In the genomic region with DNA sequence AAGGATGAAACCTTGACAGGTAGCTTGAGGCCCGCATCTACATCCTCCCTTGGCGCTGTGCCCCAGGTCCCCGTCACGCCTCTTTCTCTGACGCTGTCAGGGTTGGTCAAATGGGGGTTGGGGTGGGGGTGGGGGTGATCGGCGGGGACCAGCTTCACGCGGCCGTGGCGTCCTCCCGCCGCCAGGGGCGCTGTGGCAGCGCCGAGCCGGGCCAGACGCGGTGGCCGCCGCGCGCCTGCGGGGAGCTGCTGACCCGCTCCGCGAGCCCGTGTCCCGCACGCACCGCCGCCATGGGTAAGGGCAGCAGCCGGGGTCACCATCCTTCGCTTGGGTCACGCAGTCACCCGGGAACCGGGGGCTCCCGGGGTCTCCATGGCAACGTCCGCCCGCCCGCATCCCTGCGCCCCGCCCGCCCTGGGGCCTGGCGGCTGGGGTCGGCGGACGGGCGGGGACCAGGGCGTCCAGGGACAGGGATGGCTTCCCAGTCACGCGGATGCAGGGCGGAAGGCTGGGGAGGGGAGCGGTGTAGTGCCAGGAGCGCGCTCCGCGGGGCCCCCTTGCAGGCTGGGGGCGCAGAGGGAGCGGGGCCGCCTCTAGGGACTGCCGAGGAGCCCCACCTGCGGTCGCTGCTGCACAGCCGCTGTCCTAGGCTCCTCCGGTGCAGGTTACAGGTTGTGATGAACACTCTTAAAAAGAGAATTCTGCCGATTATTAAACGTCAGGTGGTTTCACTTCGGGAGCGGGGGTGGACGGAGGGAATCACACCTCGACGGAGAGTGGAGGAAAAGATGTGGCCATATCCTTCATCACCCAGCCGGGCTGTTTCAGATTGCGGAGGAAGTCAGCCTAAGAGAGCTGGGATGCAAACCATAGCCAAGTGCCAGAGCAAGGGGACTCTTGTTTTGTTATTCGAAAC, we compare ENCODE assay signal across 8 mouse cellular contexts. TPM values are rescaled to one million over a fixed set of nuclear protein-coding genes. Genes with fewer than 3 reads are reported as not detected.
DNase-seq lines count a peak whose midpoint lies in the region; ATAC-seq lines count a peak whose summit lies in the region.

TSS of gene Rufy2 (plus strand) at position 185 of the 916 bp plus-strand sequence.

- peak; percentile 88 for DNase-seq in ZHBTc4 (ENCODE audit: low read depth, low spot score)
- DNase-seq in cerebellum, postnatal 4 days (ENCODE audit: low spot score in 2 of 2): peak; percentile 82 to 95
- DNase-seq in gastrocnemius, adult 18-20 months (ENCODE audit: low spot score): peak; percentile 71
- DNase-seq in left cerebral cortex, adult 18-20 months (ENCODE audit: low spot score in 2 of 2): peak; percentile 88 to 92
- peak; percentile 87 to 89 for DNase-seq in lung, postnatal 4 days
- DNase-seq in retina, postnatal 1 day: peak; percentile 92
- DNase-seq in thymus, postnatal 4 days: peak; percentile 93

- H3K4me1 ChIP-seq in hindbrain, embryonic 16.5 days (ENCODE audit: control insufficient read depth, insufficient read depth, low read depth, low read length): peaks cover 4% of the 10 kb centered on the region; the same call in 1 of the 2 replicates

- no peaks in the 10 kb centered on the region for H3K27me3 ChIP-seq in hindbrain, embryonic 16.5 days (replicated peaks; ENCODE audit: control insufficient read depth, insufficient read depth, low read length)

- peak within 1 kb of the TSS; percentile 90 for H3K4me3 ChIP-seq in hindbrain, embryonic 16.5 days (ENCODE audit: low read length)

- peak; percentile 96 for ATAC-seq in hindbrain, embryonic 16.5 days

- H3K9me3 ChIP-seq in hindbrain, embryonic 16.5 days (ENCODE audit: control insufficient read depth, low read length): no peaks in the 10 kb centered on the region

- WGBS in hindbrain, embryonic 16.5 days: under 1% methylated on average over 66 of the region's 77 CpGs

- peaks cover 12% of the 10 kb centered on the region for H3K36me3 ChIP-seq in hindbrain, embryonic 16.5 days (ENCODE audit: control insufficient read depth, insufficient read depth, low read length)

- H3K27ac ChIP-seq in hindbrain, embryonic 16.5 days (ENCODE audit: low read depth, low read length): peak within 1 kb of the TSS; percentile 90

- peak within 1 kb of the TSS; percentile 99 for H3K9ac ChIP-seq in hindbrain, embryonic 16.5 days (ENCODE audit: low read depth, low read length)

- peak within 1 kb of the TSS; percentile 67 for H3K4me2 ChIP-seq in hindbrain, embryonic 16.5 days (ENCODE audit: low read length)

RNA-seq across cellular contexts. Expression of gene Rufy2, which starts in this region (rescaled TPM):
- total RNA-seq in gastrocnemius, adult 18-20 months (2021): 1 to 10 TPM; 4.1 to 4.9 TPM
- 53.9 and 68.0 TPM in 2 replicates for polyA plus RNA-seq in hindbrain, embryonic 16.5 days (2015; fragmentation: Nextera tagmentation; extraction: Ambion mirVana)
- 10 to 100 TPM; 75.6 to 91.0 TPM for total RNA-seq in left cerebral cortex, adult 18-20 months (2021)

Comparison
In these comparisons a context has a peak if more than half of its experiments do, and no peak if none do; other contexts are left out.
1. Peak in every context shown above with its lines: DNase-seq, ATAC-seq, H3K4me3 ChIP-seq and H3K27ac ChIP-seq.
2. RNA of gene Rufy2 (total RNA-seq): 75.6 to 91.0 TPM in left cerebral cortex, adult 18-20 months; 4.1 to 4.9 TPM in gastrocnemius, adult 18-20 months; every median in the first group is over 10 times any median in the second.